Mouse (Mus musculus) Patski (cell line): ENCODE results near the gene Hexim1. TPM values are rescaled to one million over a fixed set of nuclear protein-coding genes. Genes with fewer than 3 reads are reported as not detected.
A peak's percentile ranks its signal among the peaks of the same experiment; 100 is the strongest.

Experiments
- ATAC-seq: fragments of 100-300 bp; one replicate; pipeline ENCODE4 v1.8.0; 2021
- CTCF ChIA-PET: fragments of 350-600 bp; sonication (Branson Sonifier 250); formaldehyde crosslinking; loops from one replicate; lab custom pipeline; 2022; ENCODE audit warnings: inconsistent platforms; lab: Charles Lee
- POLR2A ChIA-PET: fragments of 350-600 bp; sonication (Branson Sonifier 250); formaldehyde crosslinking; loops from one replicate; lab custom pipeline; 2022; ENCODE audit warnings: antibody characterized with exemption, inconsistent platforms; lab: Charles Lee
- DNase-seq: peaks from one replicate; pipeline ENCODE4 v3.0.0-alpha.2; 2011; ENCODE audit warnings: low read depth, low spot score
- H3K27me3 ChIP-seq: fragments of 371-371 bp; one replicate; pipeline ENCODE4 v1.5.1; 2021
- CTCF ChIP-seq: fragments of 100-300 bp; IDR thresholded peaks from one replicate; pipeline ENCODE4 v1.5.1; 2021
- in situ Hi-C: fragments of 300-500 bp; cut with MboI; formaldehyde crosslinking; loops from 3 replicates; pipeline ENCODE4 v1.11.1; 2018; ENCODE audit warnings: low pct_unique_long_range_greater_than_20kb, mixed read lengths
- polyA plus RNA-seq: library from polyadenylated mRNA; unstranded; gene quantifications from one replicate; pipeline ENCODE4 v1.2.3, GENCODE M21; 2021

The Hexim1 gene
- polyA plus RNA-seq, 1 experiment from 2014 or later = 47.5 TPM

DNA sequence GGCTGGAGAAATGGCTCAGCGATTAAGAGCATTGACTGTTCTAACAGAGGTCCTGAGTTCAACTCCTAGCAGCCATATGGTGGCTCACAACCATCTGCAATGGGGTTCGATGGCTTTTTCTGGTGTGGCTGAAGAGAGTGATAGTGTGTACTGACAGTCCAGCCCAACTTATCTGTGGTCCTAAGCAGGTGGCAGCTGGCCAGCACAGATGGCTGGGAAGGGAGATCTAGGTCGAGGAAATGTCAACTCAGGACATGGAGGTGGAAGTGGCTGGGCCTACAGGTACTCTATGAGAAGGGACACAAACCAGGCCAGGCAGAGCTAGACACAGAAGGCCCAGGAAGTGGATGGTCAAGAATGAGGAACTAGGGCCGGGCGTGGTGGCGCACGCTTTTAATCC is 40.0 kb upstream of the Hexim1 start:
- ChIA-PET POLR2A (no interaction called here), CTCF (no interaction called here)
- H3K27me3 ChIP-seq = no peaks in the 10 kb centered on the region
- in situ Hi-C loops = no loop called here
- ATAC-seq (no peak), DNase-seq (no peak)
- TF ChIP-seq CTCF = no peak

DNA sequence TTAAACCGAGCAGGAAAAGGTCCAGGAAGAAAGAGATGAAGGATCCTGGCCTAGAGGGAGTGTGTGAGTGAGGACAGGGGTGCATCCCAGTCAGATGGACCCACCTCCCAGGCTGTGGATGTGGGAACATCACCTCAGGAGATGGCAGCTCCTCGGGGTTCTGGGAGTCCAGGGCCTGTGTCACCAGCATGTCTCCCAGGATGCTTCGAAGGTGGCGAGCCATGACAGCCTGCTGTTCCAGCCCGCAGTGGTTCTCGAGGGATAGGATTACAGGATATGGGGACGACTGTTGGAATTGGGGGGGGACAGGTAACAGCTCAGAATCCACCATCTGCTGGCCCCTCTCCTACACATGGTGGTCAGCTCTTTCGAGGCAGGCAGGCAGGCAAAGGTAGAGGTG is 39.5 kb upstream of the Hexim1 start:
- in situ Hi-C loops = no loop called here
- POLR2A ChIA-PET = no interaction called here

GRCm38 (mm10) chr11:103078131-103078530 is 37.9 kb upstream of the Hexim1 start:
- H3K27me3 ChIP-seq = no peaks in the 10 kb centered on the region
- no peak for ATAC-seq
- CTCF ChIA-PET = interaction anchor here (2.0 kb wide), 1 partner anchor 25 kb away, joined by 6 read pairs; no protein-coding TSS in a partner anchor
- POLR2A ChIA-PET = no interaction called here
- DNase-seq = no peak
- in situ Hi-C loops = no loop called here
- TF ChIP-seq CTCF = no peak

More for the DNA sequence above, 39.5 kb upstream of the Hexim1 start:
- CTCF ChIA-PET = no interaction called here
- ATAC-seq (no peak), DNase-seq (no peak)
- no peak for TF ChIP-seq CTCF
- H3K27me3 ChIP-seq = no peaks in the 10 kb centered on the region

- in situ Hi-C loops = no loop called here
- POLR2A ChIA-PET = interaction anchor here (1.2 kb wide), 1 partner anchor 14 kb away, joined by 3 read pairs; no protein-coding TSS in a partner anchor
- H3K27me3 ChIP-seq = no peaks in the 10 kb centered on the region
- CTCF ChIA-PET = no interaction called here
- ATAC-seq (no peak), DNase-seq (no peak)
- TF ChIP-seq CTCF = no peak
Measured at GRCm38 (mm10) chr11:103080323-103081091, 35.5 kb upstream of the Hexim1 start.

- no peak for DNase-seq
- no peak for ATAC-seq
- H3K27me3 ChIP-seq = no peaks in the 10 kb centered on the region
- ChIA-PET POLR2A (no interaction called here), CTCF (no interaction called here)
- in situ Hi-C loops = no loop called here
- no peak for TF ChIP-seq CTCF
Measured at GRCm38 (mm10) chr11:103081631-103082030, 34.4 kb upstream of the Hexim1 start.

DNA sequence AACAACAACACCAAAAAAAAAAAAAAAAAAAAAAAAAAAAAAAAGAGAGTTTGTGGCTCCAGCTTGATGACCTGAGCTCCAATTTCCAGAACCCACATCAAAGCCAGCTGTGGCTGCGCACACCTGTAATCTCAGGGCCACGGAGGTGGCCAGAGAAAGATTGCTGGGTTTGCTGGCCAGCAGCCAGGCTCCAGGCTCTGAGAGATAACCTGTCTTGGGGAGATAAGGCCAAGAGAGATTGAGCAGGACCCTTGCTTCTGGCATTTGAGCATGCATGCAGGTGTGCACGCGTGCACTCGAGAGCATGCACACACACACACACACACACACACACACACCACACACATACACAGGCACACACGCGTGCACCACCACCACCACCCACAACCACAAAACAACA is 22.7 kb upstream of the Hexim1 start:
- no peak for TF ChIP-seq CTCF
- ChIA-PET POLR2A (interaction anchor here (0.8 to 1.5 kb wide), 2 partner anchors 10 to 25 kb away, joined by 3 to 11 read pairs; no protein-coding TSS in a partner anchor), CTCF (interaction anchor here (1.8 kb wide), 1 partner anchor 10 kb away, joined by 7 read pairs; no protein-coding TSS in a partner anchor)
- ATAC-seq (no peak), DNase-seq (no peak)
- in situ Hi-C loops = no loop called here
- no peaks in the 10 kb centered on the region for H3K27me3 ChIP-seq

DNA sequence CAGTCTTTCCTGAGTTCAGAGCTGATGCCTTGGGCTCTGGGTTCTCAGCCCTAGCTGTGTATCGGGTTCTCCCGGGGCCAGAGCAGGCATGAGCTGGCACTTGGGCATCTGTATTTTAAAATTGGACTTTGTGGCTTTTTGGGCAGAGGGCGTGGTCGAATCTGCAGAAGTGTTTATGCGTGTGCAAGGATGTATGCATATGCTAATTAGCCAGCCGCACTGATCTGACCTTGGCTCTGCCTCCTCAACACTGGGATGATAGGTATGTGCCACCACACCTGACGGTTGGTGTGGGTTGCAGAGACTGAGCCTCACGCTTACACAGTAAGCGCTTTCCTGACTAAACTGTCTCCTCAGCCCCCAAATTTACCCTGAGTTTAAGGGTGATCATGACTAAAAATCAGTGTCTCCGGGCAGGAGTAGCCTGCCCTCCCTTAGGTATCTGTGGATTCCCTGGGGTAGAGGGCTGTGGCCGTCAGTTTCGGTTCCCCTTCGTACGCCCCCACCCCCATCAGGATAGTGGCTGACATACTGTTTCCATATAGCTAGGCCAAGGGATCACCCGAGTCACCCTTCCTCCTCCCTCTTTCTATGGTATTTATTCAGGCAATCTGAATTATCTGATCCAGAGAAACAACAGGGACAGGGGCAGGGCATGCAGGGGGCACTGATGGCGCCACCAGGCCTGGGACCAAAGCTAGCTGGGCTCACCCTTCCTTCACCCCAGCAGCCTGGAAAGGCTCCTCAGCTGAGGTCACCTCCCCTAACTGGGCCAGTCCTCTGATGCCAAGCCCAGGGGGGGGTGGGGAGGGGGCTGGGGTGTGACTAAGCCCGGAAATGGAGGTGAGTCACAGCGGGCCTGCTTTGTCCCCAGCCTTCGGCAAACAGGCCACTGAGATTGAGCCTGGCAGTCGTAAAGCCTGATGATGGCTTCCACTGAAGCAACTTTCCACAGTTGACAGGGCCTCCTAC is 21.9 kb upstream of the Hexim1 start:
- ATAC-seq (peak; percentile 77), DNase-seq (no peak)
- H3K27me3 ChIP-seq = no peaks in the 10 kb centered on the region
- CTCF ChIA-PET = interaction anchor here (1.8 kb wide), 1 partner anchor 11 kb away, joined by 7 read pairs; no protein-coding TSS in a partner anchor
- POLR2A ChIA-PET = interaction anchor here (0.8 to 1.5 kb wide), 3 partner anchors 11 to 26 kb away, joined by 3 to 11 read pairs (median 3); no protein-coding TSS in a partner anchor
- no peak for TF ChIP-seq CTCF
- in situ Hi-C loops = no loop called here

DNA sequence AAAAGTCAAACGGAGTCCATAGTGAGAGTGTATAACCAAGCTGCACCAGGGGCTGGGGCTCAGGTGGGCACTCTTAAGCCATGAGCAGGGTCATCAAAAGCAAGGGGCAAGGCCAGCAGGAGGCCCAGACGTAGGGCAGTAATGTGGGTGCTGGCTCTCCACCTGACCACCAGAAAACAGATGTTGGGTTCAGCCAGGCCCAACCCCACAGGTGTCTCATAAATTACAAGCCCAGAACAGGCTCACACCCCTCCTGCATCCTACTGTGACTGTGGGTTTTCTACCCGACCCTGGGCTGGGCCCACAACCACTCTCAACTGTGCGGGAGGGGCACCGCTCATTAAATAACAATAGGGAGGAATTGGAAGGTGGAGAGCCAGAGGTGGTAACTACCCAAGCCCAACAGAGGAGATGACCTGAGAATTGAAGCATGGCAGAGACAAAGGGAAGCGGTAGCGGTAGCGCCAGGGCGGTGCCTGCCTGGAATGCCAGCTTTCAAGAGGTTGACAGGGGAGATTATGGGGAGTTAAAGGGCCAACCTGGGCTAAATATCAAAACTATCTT is 20.8 kb upstream of the Hexim1 start:
- TF ChIP-seq CTCF = no peak
- POLR2A ChIA-PET = no interaction called here
- ATAC-seq (no peak), DNase-seq (no peak)
- CTCF ChIA-PET = interaction anchor here (1.8 kb wide), 1 partner anchor 12 kb away, joined by 7 read pairs; no protein-coding TSS in a partner anchor
- in situ Hi-C loops = no loop called here
- H3K27me3 ChIP-seq = no peaks in the 10 kb centered on the region

- in situ Hi-C loops = no loop called here
- CTCF ChIA-PET = no interaction called here
- no peak for TF ChIP-seq CTCF
Measured at GRCm38 (mm10) chr11:103095801-103096200, 20.2 kb upstream of the Hexim1 start.

More at GRCm38 (mm10) chr11:103095801-103096200, 20.2 kb upstream of the Hexim1 start:
- DNase-seq (no peak), ATAC-seq (no peak)
- POLR2A ChIA-PET = no interaction called here
- no peaks in the 10 kb centered on the region for H3K27me3 ChIP-seq
